Mouse (Mus musculus): ENCODE results near the gene Edem3. TPM values are rescaled to one million over a fixed set of nuclear protein-coding genes. Genes with fewer than 3 reads are reported as not detected.

Edem3 gene
- polyA plus RNA-seq, 1 experiment from 2014 or later = 7.5 TPM

DNA sequence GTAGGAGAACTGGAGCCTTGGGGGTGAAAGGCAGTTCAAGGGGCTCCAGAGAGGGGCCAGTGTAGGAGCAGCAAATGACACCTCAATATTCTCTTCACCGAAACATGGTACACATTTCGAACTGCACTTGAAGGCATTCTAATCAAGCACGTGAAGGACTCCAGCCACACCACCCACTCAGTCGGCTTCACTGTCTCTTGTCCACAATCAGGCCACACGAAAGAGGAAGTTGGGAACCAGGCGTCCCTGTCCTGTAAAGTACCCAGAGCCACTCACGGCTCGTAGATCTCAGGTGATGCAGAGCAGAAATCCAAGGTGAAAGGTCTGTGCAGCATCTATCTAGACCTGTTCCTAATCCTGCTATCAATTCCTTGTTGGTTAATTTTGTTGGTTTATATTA is 36.6 kb upstream of the Edem3 start:
- TF ChIP-seq EP300 (optimal IDR thresholded peaks at IDR 0.05) (no peak), CTCF (IDR thresholded peaks at IDR 0.05; ENCODE audit: low read depth) (no peak)
- WGBS = 90% methylated on average over 8 of the region's 8 CpGs
- H3K27me3 ChIP-seq (ENCODE audit: control insufficient read depth, insufficient read depth, low read length) = no peaks in the 10 kb centered on the region
- DNase-seq (ENCODE audit: low spot score) (no peak), ATAC-seq (ENCODE audit: low FRiP score, low TSS enrichment) (no peak)
- no peak overlapping the region for H3K9ac ChIP-seq (ENCODE audit: low read length)
- no peak overlapping the region for H3K4me3 ChIP-seq (ENCODE audit: low read depth, low read length)
- H3K27ac ChIP-seq (replicated peaks) = no peak overlapping the region
- no peak overlapping the region for H3K4me2 ChIP-seq (replicated peaks; ENCODE audit: low read depth)
- peaks cover 2% of the 10 kb centered on the region; the same call in 1 of the 2 replicates for H3K4me1 ChIP-seq (replicated peaks; ENCODE audit: control insufficient read depth, insufficient read depth)
- H3K9me3 ChIP-seq (ENCODE audit: control insufficient read depth, low read length) = no peaks in the 10 kb centered on the region
- no peaks in the 10 kb centered on the region for H3K36me3 ChIP-seq (ENCODE audit: control insufficient read depth, insufficient read depth, low read length)

- no peaks in the 10 kb centered on the region for H3K9me3 ChIP-seq (ENCODE audit: control insufficient read depth, low read length)
- H3K4me2 ChIP-seq (replicated peaks; ENCODE audit: low read depth) = no peak overlapping the region
- no peak overlapping the region for H3K27ac ChIP-seq (replicated peaks)
- H3K9ac ChIP-seq (ENCODE audit: low read length) = no peak overlapping the region
- TF ChIP-seq CTCF (IDR thresholded peaks at IDR 0.05; ENCODE audit: low read depth) = no peak
- TF ChIP-seq EP300 (optimal IDR thresholded peaks at IDR 0.05) = no peak
- H3K4me3 ChIP-seq (ENCODE audit: low read depth, low read length) = no peak overlapping the region
- DNase-seq (ENCODE audit: low spot score) (no peak), ATAC-seq (ENCODE audit: low FRiP score, low TSS enrichment) (no peak)
- peaks cover 2% of the 10 kb centered on the region; the same call in 1 of the 2 replicates for H3K4me1 ChIP-seq (replicated peaks; ENCODE audit: control insufficient read depth, insufficient read depth)
- WGBS = 67% methylated on average over 5 of the region's 5 CpGs
- H3K36me3 ChIP-seq (ENCODE audit: control insufficient read depth, insufficient read depth, low read length) = no peaks in the 10 kb centered on the region
- no peaks in the 10 kb centered on the region for H3K27me3 ChIP-seq (ENCODE audit: control insufficient read depth, insufficient read depth, low read length)
Measured at GRCm38 (mm10) chr1:151719911-151720310, 35.3 kb upstream of the Edem3 start.

GRCm38 (mm10) chr1:151720566-151720965 is 34.6 kb upstream of the Edem3 start:
- H3K36me3 ChIP-seq (ENCODE audit: control insufficient read depth, insufficient read depth, low read length) = no peaks in the 10 kb centered on the region
- H3K4me1 ChIP-seq (replicated peaks; ENCODE audit: control insufficient read depth, insufficient read depth) = peaks cover 2% of the 10 kb centered on the region; the same call in 1 of the 2 replicates
- ATAC-seq (ENCODE audit: low FRiP score, low TSS enrichment) (no peak), DNase-seq (ENCODE audit: low spot score) (no peak)
- no peak overlapping the region for H3K27ac ChIP-seq (replicated peaks)
- H3K4me2 ChIP-seq (replicated peaks; ENCODE audit: low read depth) = no peak overlapping the region
- H3K9ac ChIP-seq (ENCODE audit: low read length) = no peak overlapping the region
- no peaks in the 10 kb centered on the region for H3K9me3 ChIP-seq (ENCODE audit: control insufficient read depth, low read length)
- H3K27me3 ChIP-seq (ENCODE audit: control insufficient read depth, insufficient read depth, low read length) = no peaks in the 10 kb centered on the region
- H3K4me3 ChIP-seq (ENCODE audit: low read depth, low read length) = no peak overlapping the region
- 51% methylated on average over 2 of the region's 2 CpGs for WGBS
- no peak for TF ChIP-seq CTCF (IDR thresholded peaks at IDR 0.05; ENCODE audit: low read depth)
- TF ChIP-seq EP300 (optimal IDR thresholded peaks at IDR 0.05) = no peak

GRCm38 (mm10) chr1:151721357-151721983 is 33.7 kb upstream of the Edem3 start:
- H3K4me3 ChIP-seq (ENCODE audit: low read depth, low read length) = no peak overlapping the region
- ATAC-seq (ENCODE audit: low FRiP score, low TSS enrichment) (no peak), DNase-seq (ENCODE audit: low spot score) (no peak)
- H3K4me2 ChIP-seq (replicated peaks; ENCODE audit: low read depth) = no peak overlapping the region
- H3K4me1 ChIP-seq (replicated peaks; ENCODE audit: control insufficient read depth, insufficient read depth) = peaks cover 2% of the 10 kb centered on the region; the same call in 1 of the 2 replicates
- no peak for TF ChIP-seq CTCF (IDR thresholded peaks at IDR 0.05; ENCODE audit: low read depth)
- no peak for TF ChIP-seq EP300 (optimal IDR thresholded peaks at IDR 0.05)
- no peak overlapping the region for H3K27ac ChIP-seq (replicated peaks)
- H3K9ac ChIP-seq (ENCODE audit: low read length) = no peak overlapping the region
- H3K27me3 ChIP-seq (ENCODE audit: control insufficient read depth, insufficient read depth, low read length) = no peaks in the 10 kb centered on the region
- no peaks in the 10 kb centered on the region for H3K36me3 ChIP-seq (ENCODE audit: control insufficient read depth, insufficient read depth, low read length)
- H3K9me3 ChIP-seq (ENCODE audit: control insufficient read depth, low read length) = no peaks in the 10 kb centered on the region
- WGBS = 49% methylated on average over 10 of the region's 10 CpGs

DNA sequence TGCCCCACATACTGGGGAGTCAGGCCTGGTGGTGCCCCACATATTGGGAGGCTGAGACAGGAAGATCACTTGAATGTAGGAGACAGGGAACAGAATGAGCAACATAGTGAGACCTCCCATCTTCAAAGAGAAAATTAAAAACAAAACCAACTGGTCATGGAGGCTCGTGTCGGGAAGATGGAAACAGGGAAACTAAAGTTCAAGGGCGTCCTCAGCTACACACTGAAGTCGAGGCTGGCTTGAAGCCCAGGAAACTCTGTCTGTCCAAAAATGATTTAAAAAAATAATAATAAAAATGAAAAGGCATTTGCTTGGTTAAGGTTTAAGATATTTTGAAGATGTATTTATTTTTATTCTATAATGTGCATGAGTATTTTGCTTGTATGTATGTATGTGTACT is 31.4 kb upstream of the Edem3 start:
- H3K9ac ChIP-seq (ENCODE audit: low read length) = no peak overlapping the region
- WGBS = 62% methylated on average over 4 of the region's 4 CpGs
- H3K4me2 ChIP-seq (replicated peaks; ENCODE audit: low read depth) = no peak overlapping the region
- TF ChIP-seq CTCF (IDR thresholded peaks at IDR 0.05; ENCODE audit: low read depth) = no peak
- TF ChIP-seq EP300 (optimal IDR thresholded peaks at IDR 0.05) = no peak
- DNase-seq (ENCODE audit: low spot score) = no peak
- H3K9me3 ChIP-seq (ENCODE audit: control insufficient read depth, low read length) = no peaks in the 10 kb centered on the region
- H3K36me3 ChIP-seq (ENCODE audit: control insufficient read depth, insufficient read depth, low read length) = no peaks in the 10 kb centered on the region
- H3K4me3 ChIP-seq (ENCODE audit: low read depth, low read length) = no peak overlapping the region
- no peaks in the 10 kb centered on the region for H3K27me3 ChIP-seq (ENCODE audit: control insufficient read depth, insufficient read depth, low read length)
- peaks cover 2% of the 10 kb centered on the region; the same call in 1 of the 2 replicates for H3K4me1 ChIP-seq (replicated peaks; ENCODE audit: control insufficient read depth, insufficient read depth)
- no peak for ATAC-seq (ENCODE audit: low FRiP score, low TSS enrichment)
- H3K27ac ChIP-seq (replicated peaks) = no peak overlapping the region

GRCm38 (mm10) chr1:151725590-151725989 is 29.6 kb upstream of the Edem3 start:
- no peaks in the 10 kb centered on the region for H3K4me1 ChIP-seq (replicated peaks; ENCODE audit: control insufficient read depth, insufficient read depth)
- no peaks in the 10 kb centered on the region for H3K36me3 ChIP-seq (ENCODE audit: control insufficient read depth, insufficient read depth, low read length)
- H3K4me2 ChIP-seq (replicated peaks; ENCODE audit: low read depth) = no peak overlapping the region
- no peaks in the 10 kb centered on the region for H3K9me3 ChIP-seq (ENCODE audit: control insufficient read depth, low read length)
- no peak for ATAC-seq (ENCODE audit: low FRiP score, low TSS enrichment)
- no peak overlapping the region for H3K9ac ChIP-seq (ENCODE audit: low read length)
- H3K27me3 ChIP-seq (ENCODE audit: control insufficient read depth, insufficient read depth, low read length) = no peaks in the 10 kb centered on the region
- 69% methylated on average over 2 of the region's 2 CpGs for WGBS
- TF ChIP-seq CTCF (IDR thresholded peaks at IDR 0.05; ENCODE audit: low read depth) (no peak), EP300 (optimal IDR thresholded peaks at IDR 0.05) (no peak)
- DNase-seq (ENCODE audit: low spot score) = no peak
- no peak overlapping the region for H3K27ac ChIP-seq (replicated peaks)
- no peak overlapping the region for H3K4me3 ChIP-seq (ENCODE audit: low read depth, low read length)

Measured in stomach, postnatal 0 days (tissue).